Mouse (Mus musculus) liver, embryonic 14.5 days (tissue): ENCODE measurements around the gene Map1a. TPM values are rescaled to one million over a fixed set of nuclear protein-coding genes. Genes with fewer than 3 reads are reported as not detected.

Experiments used
- ATAC-seq: fragments of 200-750 bp; cut with Nextera tagmentation; 2 replicates; pipeline ENCODE4 v1.8.0; 2017; ENCODE audit warnings: moderate number of reproducible peaks, mild to moderate bottlenecking, moderate library complexity; ENCODE audit not compliant: insufficient read depth
- DNase-seq, 3 experiments: peaks; one replicate each; pipeline ENCODE4 v3.0.0-alpha.2; 2012 to 2013; ENCODE audit warnings: low read depth in 3 of 3, low spot score in 3 of 3
- H3K27ac ChIP-seq: fragments of 300-500 bp; sonication (generic); 2 replicates; pipeline ENCODE4 v1.5.1; 2014; ENCODE audit warnings: moderate library complexity, mild to moderate bottlenecking, control low read depth, inconsistent platforms
- H3K27me3 ChIP-seq: fragments of 300-500 bp; sonication (generic); 2 replicates; pipeline ENCODE4 v1.6.1; 2014; ENCODE audit warnings: mild to moderate bottlenecking, low read length, moderate library complexity; ENCODE audit not compliant: control insufficient read depth, insufficient read depth
- H3K36me3 ChIP-seq: fragments of 300-500 bp; sonication (generic); replicated peaks from 2 replicates; pipeline ENCODE4 v1.6.1; 2014; ENCODE audit warnings: low read depth; ENCODE audit not compliant: control insufficient read depth, insufficient read depth
- H3K4me1 ChIP-seq, 2 experiments: fragments of 200-500 bp in 1 of 2; fragments of 300-500 bp in 1 of 2; sonication (generic) in 1 of 2; replicated peaks; 2 replicates each; pipeline ENCODE4 v1.6.1; 2012 to 2014; ENCODE audit warnings: antibody characterized with exemption in 1 of 2, inconsistent platforms in 1 of 2, low read length in 1 of 2; ENCODE audit not compliant: control insufficient read depth in 2 of 2, insufficient read depth in 2 of 2
- H3K4me2 ChIP-seq: fragments of 300-500 bp; sonication (generic); 2 replicates; pipeline ENCODE4 v1.6.1; 2014; ENCODE audit warnings: low read depth, mild to moderate bottlenecking, control low read depth, moderate library complexity
- H3K4me3 ChIP-seq, 2 experiments: fragments of 200-500 bp in 1 of 2; fragments of 300-500 bp in 1 of 2; sonication (generic) in 1 of 2; 2 replicates each; pipeline ENCODE4 v1.5.1; 2012 to 2014; ENCODE audit warnings: low read depth in 2 of 2, low read length in 2 of 2, mild to moderate bottlenecking in 2 of 2, control low read depth in 1 of 2, inconsistent platforms in 1 of 2, moderate library complexity in 1 of 2; ENCODE audit not compliant: insufficient read depth in 1 of 2
- H3K9ac ChIP-seq: fragments of 300-500 bp; sonication (generic); replicated peaks from 2 replicates; pipeline ENCODE4 v1.6.1; 2014; ENCODE audit warnings: mild to moderate bottlenecking, control low read depth, moderate library complexity
- H3K9me3 ChIP-seq: fragments of 300-500 bp; sonication (generic); 2 replicates; pipeline ENCODE4 v1.6.1; 2016; ENCODE audit warnings: low read length, mixed read lengths; ENCODE audit not compliant: control insufficient read depth
- CTCF ChIP-seq: IDR thresholded peaks from 2 replicates; pipeline ENCODE4 v1.5.1; 2016; ENCODE audit warnings: antibody characterized with exemption, low read depth, control low read depth
- EP300 ChIP-seq: IDR thresholded peaks from 2 replicates; pipeline ENCODE4 v1.6.1; 2016; ENCODE audit warnings: antibody characterized with exemption, low read depth
- WGBS: fragments of 180-500 bp; shearing (Covaris S2); extraction: QIAGEN DNeasy Blood & Tissue Kit; methylation state at CpG from one replicate; pipeline ENCODE4 v1.1.7; 2014; ENCODE audit not compliant: insufficient replicate concordance; 5-methylcytosine and 5-hydroxymethylcytosine counted together
- polyA plus RNA-seq, 2 experiments: library from polyadenylated mRNA; depleted of rRNA in 1 of 2; stranded (reverse) in 1 of 2; unstranded in 1 of 2; fragments of >200 nt; fragmentation: Nextera tagmentation in 1 of 2; extraction: Ambion mirVana in 1 of 2; gene quantifications; 2 replicates each; pipeline versions ENCODE4 v1.2.1 to v1.2.3; 2012 to 2014

Map1a gene
- polyA plus RNA-seq, 2 experiments: 0.04 TPM; not detected in 1

GRCm38 (mm10) chr2:121357961-121358360 lies 68.6 kb downstream of the Map1a start:
- H3K27me3 ChIP-seq: peaks cover 28% of the 10 kb centered on the region
- 3% methylated on average over 4 of the region's 4 CpGs for WGBS

DNA sequence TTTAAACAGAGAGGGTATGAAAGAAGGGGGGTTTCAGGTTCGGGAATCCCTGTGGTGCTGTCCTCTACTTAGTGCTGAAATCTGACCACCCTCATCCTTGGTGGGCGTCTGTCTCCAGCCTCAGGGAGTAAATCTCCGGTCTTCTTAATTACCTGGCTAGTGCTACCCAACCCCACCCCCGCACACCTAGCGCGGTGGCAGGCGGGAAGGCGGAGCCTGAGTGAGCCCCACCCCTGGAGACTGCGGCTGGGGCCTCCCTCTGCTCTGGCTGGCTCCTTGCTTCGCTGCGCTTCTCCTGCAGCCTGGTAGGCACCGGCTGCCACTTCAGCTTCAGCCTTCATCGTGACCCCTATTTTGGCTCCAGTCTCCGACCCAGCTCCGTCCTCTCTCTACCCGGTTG lies 69.0 kb downstream of the Map1a start:
- 1% methylated on average over 16 of the region's 16 CpGs for WGBS
- Histone ChIP-seq H3K4me3 (no peak overlapping the region), H3K9ac (no peak overlapping the region)

More at GRCm38 (mm10) chr2:121357961-121358360, 68.6 kb downstream of the Map1a start:
- Histone ChIP-seq H3K4me1 (peaks cover 0 to 7% of the 10 kb centered on the region in 2 experiments; a peak in 2 of 4 replicates), H3K4me3 (no peak overlapping the region), H3K9me3 (no peaks in the 10 kb centered on the region), H3K9ac (no peak overlapping the region), H3K27ac (no peak overlapping the region), H3K36me3 (no peaks in the 10 kb centered on the region), H3K4me2 (no peak overlapping the region)
- DNase-seq (no peak), ATAC-seq (no peak)
- TF ChIP-seq EP300: no peak
- TF ChIP-seq CTCF: no peak

DNA sequence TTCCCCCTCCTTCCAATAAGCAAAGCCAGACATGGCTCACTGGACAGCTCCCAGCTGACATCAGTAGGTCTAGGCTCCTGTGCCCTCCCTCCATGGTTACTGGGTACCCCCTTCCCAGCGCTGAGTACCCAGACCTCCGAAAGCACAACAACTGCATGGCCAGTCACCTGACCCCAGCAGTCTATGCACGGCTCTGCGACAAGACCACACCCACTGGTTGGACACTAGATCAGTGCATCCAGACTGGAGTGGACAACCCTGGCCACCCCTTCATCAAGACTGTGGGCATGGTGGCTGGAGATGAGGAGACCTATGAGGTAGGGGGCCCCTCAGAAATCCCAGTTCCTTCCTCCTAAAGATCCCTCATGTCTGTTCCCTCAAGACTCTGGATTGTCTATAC lies 70.1 kb downstream of the Map1a start:
- Histone ChIP-seq H3K36me3 (no peaks in the 10 kb centered on the region), H3K4me1 (peaks cover 0 to under 1% of the 10 kb centered on the region in 2 experiments; a peak in 1 of 4 replicates), H3K27me3 (peaks cover 28% of the 10 kb centered on the region), H3K9ac (no peak overlapping the region), H3K4me3 (no peak overlapping the region), H3K27ac (no peak overlapping the region), H3K4me2 (no peak overlapping the region), H3K9me3 (no peaks in the 10 kb centered on the region)
- TF ChIP-seq EP300 (no peak), CTCF (no peak)
- ATAC-seq: no peak
- 48% methylated on average over 4 of the region's 4 CpGs for WGBS
- DNase-seq: no peak

More for the DNA sequence above, 69.0 kb downstream of the Map1a start:
- ATAC-seq (no peak), DNase-seq (no peak)
- Histone ChIP-seq H3K36me3 (no peaks in the 10 kb centered on the region), H3K4me2 (no peak overlapping the region), H3K27ac (no peak overlapping the region), H3K4me1 (peaks cover 0 to 6% of the 10 kb centered on the region in 2 experiments; a peak in 2 of 4 replicates), H3K9me3 (no peaks in the 10 kb centered on the region), H3K27me3 (peaks cover 28% of the 10 kb centered on the region)
- no peak for TF ChIP-seq CTCF
- TF ChIP-seq EP300: no peak

Other genes with a start within 250 kb of the Map1a start
- not detected in 2 replicates for gene Tgm5, start 203.8 kb upstream of the Map1a start, polyA plus RNA-seq (2012; rRNA removed)
- gene Tgm5, start 203.8 kb upstream of the Map1a start, polyA plus RNA-seq (2014; fragmentation: Nextera tagmentation; extraction: Ambion mirVana): not detected in 2 replicates
- 0.02 TPM in 1 of 2 replicates, not detected in the other for gene Tgm7, start 179.8 kb upstream of the Map1a start, polyA plus RNA-seq (2012; rRNA removed)
- not detected in 2 replicates for gene Tgm7, start 179.8 kb upstream of the Map1a start, polyA plus RNA-seq (2014; fragmentation: Nextera tagmentation; extraction: Ambion mirVana)
- 3.7 and 5.6 TPM in 2 replicates for gene Adal, start 149.2 kb upstream of the Map1a start, polyA plus RNA-seq (2012; rRNA removed)
- 7.5 and 9.0 TPM in 2 replicates for gene Adal, start 149.2 kb upstream of the Map1a start, polyA plus RNA-seq (2014; fragmentation: Nextera tagmentation; extraction: Ambion mirVana)
- 3.6 and 4.1 TPM in 2 replicates for gene Lcmt2, start 148.9 kb upstream of the Map1a start, polyA plus RNA-seq (2012; rRNA removed)
- 8.4 and 8.9 TPM in 2 replicates for gene Lcmt2, start 148.9 kb upstream of the Map1a start, polyA plus RNA-seq (2014; fragmentation: Nextera tagmentation; extraction: Ambion mirVana)
- 13.0 and 15.0 TPM in 2 replicates for gene Tubgcp4, start 118.9 kb upstream of the Map1a start, polyA plus RNA-seq (2012; rRNA removed)
- gene Tubgcp4, start 118.9 kb upstream of the Map1a start, polyA plus RNA-seq (2014; fragmentation: Nextera tagmentation; extraction: Ambion mirVana): 20.3 and 21.3 TPM in 2 replicates
- 1.5 and 2.0 TPM in 2 replicates for gene Zscan29, start 118.5 kb upstream of the Map1a start, polyA plus RNA-seq (2012; rRNA removed)
- 2.8 and 3.1 TPM in 2 replicates for gene Zscan29, start 118.5 kb upstream of the Map1a start, polyA plus RNA-seq (2014; fragmentation: Nextera tagmentation; extraction: Ambion mirVana)
- 16.4 and 17.0 TPM in 2 replicates for gene Trp53bp1, start 18.2 kb upstream of the Map1a start, polyA plus RNA-seq (2012; rRNA removed)
- gene Trp53bp1, start 18.2 kb upstream of the Map1a start, polyA plus RNA-seq (2014; fragmentation: Nextera tagmentation; extraction: Ambion mirVana): 14.1 and 18.5 TPM in 2 replicates
- gene Ppip5k1, start 65.8 kb downstream of the Map1a start, polyA plus RNA-seq (2012; rRNA removed): 3.1 and 4.5 TPM in 2 replicates
- gene Ppip5k1, start 65.8 kb downstream of the Map1a start, polyA plus RNA-seq (2014; fragmentation: Nextera tagmentation; extraction: Ambion mirVana): 5.6 and 8.4 TPM in 2 replicates
- gene Ckmt1, start 68.1 kb downstream of the Map1a start, polyA plus RNA-seq (2012; rRNA removed): 0.06 and 0.32 TPM in 2 replicates
- not detected in 2 replicates for gene Ckmt1, start 68.1 kb downstream of the Map1a start, polyA plus RNA-seq (2014; fragmentation: Nextera tagmentation; extraction: Ambion mirVana)
- not detected in 2 replicates for gene Strc, start 97.6 kb downstream of the Map1a start, polyA plus RNA-seq (2012; rRNA removed)
- not detected in 2 replicates for gene Strc, start 97.6 kb downstream of the Map1a start, polyA plus RNA-seq (2014; fragmentation: Nextera tagmentation; extraction: Ambion mirVana)
- gene Pdia3, start 124.2 kb downstream of the Map1a start, polyA plus RNA-seq (2012; rRNA removed): 61.0 and 95.7 TPM in 2 replicates
- 186 and 188 TPM in 2 replicates for gene Pdia3, start 124.2 kb downstream of the Map1a start, polyA plus RNA-seq (2014; fragmentation: Nextera tagmentation; extraction: Ambion mirVana)
- gene Catsper2, start 124.2 kb downstream of the Map1a start, polyA plus RNA-seq (2012; rRNA removed): 0.40 and 0.60 TPM in 2 replicates
- gene Catsper2, start 124.2 kb downstream of the Map1a start, polyA plus RNA-seq (2014; fragmentation: Nextera tagmentation; extraction: Ambion mirVana): 0.29 and 0.92 TPM in 2 replicates
- gene Ell3, start 154.7 kb downstream of the Map1a start, polyA plus RNA-seq (2012; rRNA removed): 0.84 and 1.1 TPM in 2 replicates
- gene Ell3, start 154.7 kb downstream of the Map1a start, polyA plus RNA-seq (2014; fragmentation: Nextera tagmentation; extraction: Ambion mirVana): 1.8 and 2.0 TPM in 2 replicates
- gene Serf2, start 159.6 kb downstream of the Map1a start, polyA plus RNA-seq (2012; rRNA removed): 345 and 412 TPM in 2 replicates
- gene Serf2, start 159.6 kb downstream of the Map1a start, polyA plus RNA-seq (2014; fragmentation: Nextera tagmentation; extraction: Ambion mirVana): 279 and 297 TPM in 2 replicates
- gene Hypk, start 163.7 kb downstream of the Map1a start, polyA plus RNA-seq (2012; rRNA removed): 22.4 and 26.8 TPM in 2 replicates
- 72.9 and 79.2 TPM in 2 replicates for gene Hypk, start 163.7 kb downstream of the Map1a start, polyA plus RNA-seq (2014; fragmentation: Nextera tagmentation; extraction: Ambion mirVana)
- 0.17 and 0.22 TPM in 2 replicates for gene Serinc4, start 167.2 kb downstream of the Map1a start, polyA plus RNA-seq (2012; rRNA removed)
- gene Serinc4, start 167.2 kb downstream of the Map1a start, polyA plus RNA-seq (2014; fragmentation: Nextera tagmentation; extraction: Ambion mirVana): 0.08 and 0.11 TPM in 2 replicates
- gene Mfap1b, start 184.5 kb downstream of the Map1a start, polyA plus RNA-seq (2012; rRNA removed): 3.4 and 8.7 TPM in 2 replicates
- 20.1 and 22.2 TPM in 2 replicates for gene Mfap1b, start 184.5 kb downstream of the Map1a start, polyA plus RNA-seq (2014; fragmentation: Nextera tagmentation; extraction: Ambion mirVana)
- gene Mfap1a, start 217.1 kb downstream of the Map1a start, polyA plus RNA-seq (2012; rRNA removed): 3.8 and 6.8 TPM in 2 replicates
- 8.5 and 10.0 TPM in 2 replicates for gene Mfap1a, start 217.1 kb downstream of the Map1a start, polyA plus RNA-seq (2014; fragmentation: Nextera tagmentation; extraction: Ambion mirVana)
- 7.4 and 11.5 TPM in 2 replicates for gene Wdr76, start 217.1 kb downstream of the Map1a start, polyA plus RNA-seq (2012; rRNA removed)
- gene Wdr76, start 217.1 kb downstream of the Map1a start, polyA plus RNA-seq (2014; fragmentation: Nextera tagmentation; extraction: Ambion mirVana): 8.6 and 9.1 TPM in 2 replicates